Mouse (Mus musculus): ENCODE measurements around the gene Frem3.

DNA sequence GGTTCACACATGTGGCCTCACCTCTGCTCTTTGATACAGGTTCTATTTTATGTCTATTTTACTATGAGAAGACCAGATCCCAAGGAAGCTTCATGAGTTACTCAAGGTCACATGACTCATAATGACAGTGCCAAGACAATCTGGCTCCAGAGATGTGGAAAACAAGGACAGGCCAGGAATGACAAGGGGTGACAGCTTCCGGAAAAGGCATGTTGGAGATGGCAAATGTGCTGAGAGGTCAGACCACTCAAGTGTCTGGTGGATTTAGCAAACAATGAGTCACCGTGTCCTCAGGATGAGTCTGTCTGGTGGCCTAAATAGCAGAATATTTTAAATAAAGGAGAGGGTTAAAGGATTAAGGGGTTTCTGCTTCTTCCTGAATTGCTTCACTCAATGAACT is 33.8 kb upstream of the Frem3 start:
- TF ChIP-seq CTCF (IDR thresholded peaks at IDR 0.05; ENCODE audit: extremely low read depth, insufficient read depth, insufficient read length, insufficient replicate concordance) = no peak
- no peak for TF ChIP-seq POLR2A (IDR thresholded peaks at IDR 0.05; ENCODE audit: low read depth, low read length)

Data from spleen, adult 2 months (tissue).